Mouse (Mus musculus) natural killer cell, adult 2 months (primary cell): Measurements from ENCODE around the gene Nfasc.

Experiments
- DNase-seq, 2 experiments: peaks; one replicate each; pipeline ENCODE4 v3.0.0; 2022; ENCODE audit warnings: low spot score in 2 of 2

The Nfasc gene

GRCm38 (mm10) chr1:132581845-132582839 is 159.5 kb downstream of the Nfasc start:
- DNase-seq: no peak

DNA sequence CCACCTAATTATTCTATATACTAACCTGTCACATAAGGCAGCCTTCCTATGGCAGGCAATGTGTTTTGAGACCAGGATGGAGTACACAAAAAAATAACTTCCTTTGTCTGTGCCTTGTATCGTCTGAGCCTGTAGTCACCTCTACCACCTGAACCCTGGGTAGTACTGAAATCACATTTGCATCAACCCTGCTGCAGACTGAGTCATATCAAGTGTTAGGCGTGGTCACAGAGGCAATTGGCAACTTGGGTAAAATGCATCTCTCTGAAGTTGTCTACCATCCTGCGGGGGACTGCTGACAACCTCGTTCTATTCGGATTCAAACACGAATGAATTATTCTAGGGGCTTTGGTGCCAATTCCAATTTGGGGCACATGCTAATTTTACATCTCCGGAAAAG is 161.5 kb downstream of the Nfasc start:
- no peak for DNase-seq

DNA sequence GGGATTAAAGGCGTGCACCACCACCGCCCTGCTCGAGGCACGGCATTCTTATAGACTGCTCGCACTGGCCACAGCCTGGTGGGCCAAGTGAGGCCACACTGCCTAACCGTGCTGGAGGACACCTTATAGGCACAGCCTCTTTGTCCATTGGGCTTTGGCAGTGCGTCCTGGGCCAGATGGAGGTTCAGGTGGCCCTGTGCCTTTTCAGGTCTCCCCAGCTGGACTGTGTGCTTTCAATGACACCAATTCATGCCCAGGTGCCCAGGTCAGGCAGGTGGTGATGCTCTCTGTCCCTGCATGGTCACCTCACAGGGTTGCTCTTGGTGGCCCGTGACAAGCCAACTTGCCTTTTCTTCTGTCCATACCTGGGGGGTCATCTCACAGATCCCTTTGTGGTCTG is 164.8 kb downstream of the Nfasc start:
- DNase-seq: no peak

- no peak for DNase-seq
These were observed 168.7 kb downstream of the Nfasc start for GRCm38 (mm10) chr1:132572851-132573250.

DNA sequence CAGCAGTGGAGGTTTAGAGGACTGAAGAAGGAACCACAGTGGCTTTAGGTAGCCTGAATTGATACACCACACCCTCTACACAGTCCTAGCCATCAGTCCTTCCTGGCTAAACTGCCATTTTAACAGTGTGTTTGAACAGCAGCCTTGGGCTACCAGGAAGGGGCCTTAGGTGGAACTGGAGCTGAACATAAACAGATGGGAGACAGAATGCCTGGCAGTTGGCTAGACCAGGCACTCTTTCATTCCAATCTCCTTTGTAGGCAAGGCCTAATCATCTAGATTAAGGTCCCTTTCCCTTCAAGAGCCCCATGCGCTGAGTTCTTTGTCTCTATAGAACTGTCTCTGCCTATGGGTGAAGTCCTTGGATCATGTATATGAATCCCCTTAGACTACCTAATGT is 170.0 kb downstream of the Nfasc start:
- DNase-seq: no peak

- DNase-seq: no peak
These were observed 170.7 kb downstream of the Nfasc start for GRCm38 (mm10) chr1:132570906-132571305.

GRCm38 (mm10) chr1:132570068-132570780 is 171.4 kb downstream of the Nfasc start:
- DNase-seq: no peak

- no peak for DNase-seq
These were observed 172.1 kb downstream of the Nfasc start for GRCm38 (mm10) chr1:132569516-132569915.

GRCm38 (mm10) chr1:132567336-132568125 is 174.1 kb downstream of the Nfasc start:
- no peak for DNase-seq

DNA sequence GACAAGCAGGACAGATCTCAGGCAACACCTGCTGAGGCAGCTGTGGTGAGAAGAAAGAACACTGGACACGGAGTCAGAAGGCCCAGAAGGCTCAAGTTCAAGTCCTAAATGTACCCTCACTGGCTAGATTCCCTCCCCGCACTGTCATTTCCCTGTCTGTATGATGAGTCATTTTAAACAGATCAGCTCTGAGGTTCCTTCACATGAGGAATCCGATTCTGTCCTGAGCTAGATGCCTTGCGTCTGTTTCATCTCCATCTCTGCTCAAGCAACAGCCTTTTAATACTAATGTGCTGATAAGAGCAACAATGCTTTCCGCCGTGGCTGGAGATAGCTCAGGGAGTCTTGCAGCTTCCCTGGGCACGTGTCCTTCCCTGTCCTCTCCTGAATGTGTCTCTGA is 175.8 kb downstream of the Nfasc start:
- no peak for DNase-seq

DNA sequence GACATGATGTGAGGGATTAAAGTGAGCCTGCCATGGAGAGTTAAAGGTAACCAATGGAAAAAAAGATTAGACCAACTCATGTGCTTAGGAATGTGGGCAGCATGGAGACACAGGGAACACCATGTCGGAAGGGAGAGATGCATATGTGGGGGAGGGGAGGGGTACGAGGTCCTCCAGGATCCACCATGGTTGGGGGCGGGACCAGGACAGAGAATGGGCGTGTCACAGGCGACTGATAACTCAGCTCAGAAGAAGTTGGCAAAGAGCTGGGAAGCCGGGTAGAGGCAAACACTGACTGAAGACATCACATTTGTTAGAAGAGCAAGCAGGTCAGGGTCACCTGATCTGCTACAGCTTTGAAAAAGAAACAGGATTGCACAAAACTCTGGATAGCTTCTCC is 176.7 kb downstream of the Nfasc start:
- no peak for DNase-seq

DNA sequence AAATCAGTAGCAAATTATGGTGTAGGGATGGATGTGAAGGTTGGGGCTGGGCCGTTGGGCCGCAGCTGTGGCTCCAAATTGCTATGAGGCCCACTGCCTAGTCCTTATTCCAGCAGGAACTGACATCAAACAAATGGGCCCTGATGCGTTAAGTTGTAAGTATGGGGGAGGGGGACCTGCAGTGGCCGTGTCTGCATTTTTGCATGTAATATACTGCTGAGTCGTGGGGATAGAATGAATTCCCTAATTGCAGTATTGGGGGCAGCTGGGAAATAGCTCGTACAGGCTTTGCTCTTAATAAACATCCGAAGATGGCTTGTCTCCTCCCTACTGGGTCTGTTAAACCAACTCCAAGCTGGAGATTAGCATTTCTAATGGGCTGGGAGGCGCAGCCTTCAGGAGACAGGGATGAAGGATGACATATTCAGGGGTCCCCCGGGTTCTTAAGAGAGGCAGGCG is 179.2 kb downstream of the Nfasc start:
- DNase-seq: no peak

- DNase-seq: no peak
These were observed 180.5 kb downstream of the Nfasc start for GRCm38 (mm10) chr1:132560907-132561700.

GRCm38 (mm10) chr1:132559045-132559444 is 182.6 kb downstream of the Nfasc start:
- no peak for DNase-seq

DNA sequence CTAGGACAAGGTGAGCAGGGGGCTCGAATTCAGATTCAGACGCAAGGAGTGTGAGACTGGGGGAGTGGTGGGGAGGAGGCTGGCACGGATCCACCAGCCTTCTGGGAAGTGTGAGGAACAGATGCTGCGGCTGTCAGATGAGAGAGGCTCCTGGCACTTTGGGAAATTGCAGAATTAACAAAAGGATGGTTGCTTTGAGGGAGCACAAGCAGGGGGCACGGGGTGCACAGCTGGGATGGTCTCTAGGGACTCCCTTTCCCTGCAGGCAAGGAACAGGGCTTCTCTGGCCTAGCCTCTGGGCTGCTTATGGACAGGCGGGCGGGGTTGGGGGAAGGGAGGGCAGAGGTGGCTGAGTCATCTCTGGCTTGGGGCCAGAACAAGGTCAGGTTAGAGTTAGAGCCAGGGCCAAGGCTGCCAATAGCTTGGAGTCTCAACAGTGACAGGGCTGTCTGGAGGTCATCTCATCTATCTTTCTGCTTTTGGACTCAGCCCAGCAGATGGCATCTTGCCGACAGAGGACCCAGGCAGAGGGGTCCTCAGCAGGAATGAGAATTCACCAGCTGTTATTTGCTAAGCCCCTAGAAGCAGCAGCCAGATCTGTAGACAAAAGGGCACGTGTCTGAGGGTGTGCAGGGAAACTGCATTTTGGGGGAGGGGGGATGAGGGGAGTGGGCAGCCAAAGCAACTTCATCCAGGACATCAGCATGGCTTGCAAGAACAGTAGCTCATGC is 183.5 kb downstream of the Nfasc start:
- DNase-seq: no peak

- DNase-seq: no peak
These were observed 197.8 kb downstream of the Nfasc start for GRCm38 (mm10) chr1:132543789-132544188.

GRCm38 (mm10) chr1:132542762-132543306 is 198.8 kb downstream of the Nfasc start, which contains the start of gene Cntn2:
Cntn2 (minus strand) TSS chr1:132543256.
- DNase-seq: no peak

DNA sequence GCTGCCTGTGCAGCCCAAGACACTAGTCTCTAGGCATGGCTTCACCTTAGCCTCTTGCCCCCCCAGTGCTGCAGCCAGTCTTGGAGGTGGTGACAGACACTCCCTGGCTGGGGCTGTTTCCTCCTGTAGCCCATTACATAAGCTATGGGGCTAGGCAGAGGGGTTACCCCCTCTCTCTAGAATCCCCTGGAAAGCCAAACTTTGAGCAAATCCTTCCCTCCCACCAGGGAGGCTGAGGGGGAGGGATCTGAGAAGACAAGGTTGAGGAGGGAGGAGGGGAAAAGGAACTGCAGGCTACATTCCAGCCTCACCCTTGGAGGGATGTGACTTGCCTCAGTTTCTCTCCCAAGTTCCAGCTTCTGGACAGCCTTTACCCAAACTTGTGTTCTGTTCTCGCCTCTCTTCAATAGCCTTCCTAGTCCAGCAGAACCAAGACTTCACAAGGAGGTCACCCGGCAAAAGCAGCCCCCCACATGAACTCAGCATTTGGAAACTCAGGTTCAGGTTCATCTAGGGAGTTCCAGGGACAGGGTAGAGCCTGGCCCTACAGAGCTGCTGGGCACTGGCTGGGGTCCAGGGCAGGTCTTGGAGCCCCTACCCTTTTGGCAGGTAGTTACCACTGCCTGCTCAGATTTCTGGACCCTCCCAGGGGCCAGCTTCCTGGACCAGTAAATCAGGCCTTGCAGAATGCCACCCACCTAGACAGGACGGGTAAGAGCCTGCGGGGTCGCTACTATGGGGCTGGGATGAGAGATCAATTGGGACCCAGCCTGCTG is 199.6 kb downstream of the Nfasc start:
- no peak for DNase-seq

GRCm38 (mm10) chr1:132541171-132541823 is 200.3 kb downstream of the Nfasc start:
- DNase-seq: no peak
